Mouse (Mus musculus): ENCODE measurements at regions not wholly inside any gene's neighbourhood (a gene's known extent, or its start where the extent isn't known, plus 50 kb on each side); places are given as distances from the start of the nearest gene placed in this dataset.

- Histone ChIP-seq H3K4me3 (no peak overlapping the region), H3K36me3 (no peaks in the 10 kb centered on the region), H3K9me3 (replicated peaks) (no peaks in the 10 kb centered on the region), H3K4me1 (peaks cover 60% of the 10 kb centered on the region), H3K27me3 (ENCODE audit: low read depth, poor library complexity, severe bottlenecking) (no peaks in the 10 kb centered on the region; the same call in 1 of the 2 replicates), H3K27ac (no peak overlapping the region)
- DNase-seq (ENCODE audit: low spot score): no peak
- WGBS: 94% methylated on average over 6 of the region's 6 CpGs
These were observed 58.1 kb upstream of the Lmo2 start for GRCm38 (mm10) chr2:103899713-103900112.

GRCm38 (mm10) chr2:103900384-103900783 lies 57.4 kb upstream of the Lmo2 start:
- Histone ChIP-seq H3K4me3 (no peak overlapping the region), H3K4me1 (peaks cover 54% of the 10 kb centered on the region), H3K36me3 (no peaks in the 10 kb centered on the region), H3K27me3 (ENCODE audit: low read depth, poor library complexity, severe bottlenecking) (no peaks in the 10 kb centered on the region; the same call in 1 of the 2 replicates), H3K27ac (no peak overlapping the region), H3K9me3 (replicated peaks) (no peaks in the 10 kb centered on the region)
- DNase-seq (ENCODE audit: low spot score): no peak
- WGBS: 69% methylated on average over 5 of the region's 5 CpGs

- Histone ChIP-seq H3K9me3 (replicated peaks) (no peaks in the 10 kb centered on the region), H3K36me3 (no peaks in the 10 kb centered on the region), H3K27me3 (ENCODE audit: low read depth, poor library complexity, severe bottlenecking) (no peaks in the 10 kb centered on the region; the same call in 1 of the 2 replicates), H3K4me3 (no peak overlapping the region), H3K4me1 (peaks cover 54% of the 10 kb centered on the region), H3K27ac (peak overlapping the region; percentile 5; the same call in 1 of the 2 replicates)
- no peak for DNase-seq (ENCODE audit: low spot score)
- 68% methylated on average over 1 of the region's 1 CpGs for WGBS
These were observed 56.3 kb upstream of the Lmo2 start for GRCm38 (mm10) chr2:103901457-103901856.

- WGBS: 63% methylated on average over 11 of the region's 11 CpGs
- Histone ChIP-seq H3K27me3 (ENCODE audit: low read depth, poor library complexity, severe bottlenecking) (no peaks in the 10 kb centered on the region; the same call in 1 of the 2 replicates), H3K4me3 (no peak overlapping the region), H3K27ac (peak overlapping the region; percentile 53; the same call in 1 of the 2 replicates), H3K9me3 (replicated peaks) (no peaks in the 10 kb centered on the region), H3K36me3 (no peaks in the 10 kb centered on the region), H3K4me1 (peaks cover 52% of the 10 kb centered on the region)
- DNase-seq (ENCODE audit: low spot score): no peak
These were observed 55.0 kb upstream of the Lmo2 start for GRCm38 (mm10) chr2:103902777-103903176.

- Histone ChIP-seq H3K36me3 (no peaks in the 10 kb centered on the region), H3K4me1 (peaks cover 46% of the 10 kb centered on the region), H3K27me3 (ENCODE audit: low read depth, poor library complexity, severe bottlenecking) (no peaks in the 10 kb centered on the region; the same call in 1 of the 2 replicates), H3K27ac (peak overlapping the region; percentile 61), H3K9me3 (replicated peaks) (no peaks in the 10 kb centered on the region), H3K4me3 (no peak overlapping the region)
- 79% methylated on average over 1 of the region's 1 CpGs for WGBS
- DNase-seq (ENCODE audit: low spot score): no peak
These were observed 52.1 kb upstream of the Lmo2 start for GRCm38 (mm10) chr2:103905681-103906080.

- 29% methylated on average over 2 of the region's 2 CpGs for WGBS
- H3K36me3 ChIP-seq: no peaks in the 10 kb centered on the region
- H3K4me3 ChIP-seq: no peak overlapping the region
- no peaks in the 10 kb centered on the region; the same call in 1 of the 2 replicates for H3K27me3 ChIP-seq (ENCODE audit: low read depth, poor library complexity, severe bottlenecking)
- DNase-seq (ENCODE audit: low spot score): no peak
- H3K27ac ChIP-seq: peak overlapping the region; percentile 61
- H3K4me1 ChIP-seq: peaks cover 40% of the 10 kb centered on the region
- no peaks in the 10 kb centered on the region for H3K9me3 ChIP-seq (replicated peaks)
These were observed 51.1 kb upstream of the Lmo2 start for GRCm38 (mm10) chr2:103906581-103907184.

Measured in limb, embryonic 10.5 days (tissue).